In the genomic region with DNA sequence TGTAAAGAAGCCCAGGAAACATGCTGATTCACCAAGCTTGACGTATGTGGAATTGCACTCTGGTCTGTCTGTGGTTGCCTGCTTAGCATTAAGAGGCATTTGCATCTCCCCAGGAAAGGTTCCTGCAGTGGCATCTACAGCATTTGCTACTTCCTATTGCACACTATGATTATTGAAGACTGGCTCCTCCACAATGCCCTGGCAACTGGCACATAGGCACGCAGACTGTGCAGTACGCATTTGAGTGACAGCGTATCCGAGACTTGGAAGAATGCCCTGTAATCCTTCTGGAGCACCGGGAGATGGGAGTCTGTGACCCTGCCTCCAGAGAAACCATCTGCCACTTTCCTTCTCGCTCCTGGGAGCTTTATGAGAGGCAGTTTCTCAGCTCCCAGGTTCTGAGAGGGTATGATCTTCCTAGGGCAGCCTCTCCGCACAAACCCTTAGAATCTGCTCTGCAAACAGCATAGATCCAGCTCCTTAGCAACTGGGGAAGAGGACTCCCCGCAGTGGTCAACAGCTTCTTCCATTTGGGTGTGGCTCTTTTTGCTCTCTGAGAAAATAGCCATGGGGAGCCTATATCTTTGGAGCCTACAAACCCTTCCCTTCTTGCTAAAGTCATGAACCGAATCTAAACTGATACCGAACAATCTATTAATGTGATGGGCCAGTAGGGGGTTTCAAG, we compare ENCODE assay signal across 9 mouse cellular contexts. TPM values are rescaled to one million over a fixed set of nuclear protein-coding genes. Genes with fewer than 3 reads are reported as not detected.
DNase-seq lines count a peak whose midpoint lies in the region; ATAC-seq lines count a peak whose summit lies in the region.
"Had no signal": no experiment of that assay in that cellular context is flagged by ENCODE, and none has a peak within 500 bp of the region (broad histone marks: within the 10 kb centered on the region; RNA-seq: fewer than 3 reads in every experiment).

No protein-coding gene starts in this region.

- peak; percentile 81 for ATAC-seq in frontal cortex, adult (ENCODE audit: low TSS enrichment)

- DNase-seq in frontal cortex, postnatal 10 days (ENCODE audit: low spot score in 2 of 2), result no peak
- peak; percentile 9 for DNase-seq in 416B (ENCODE audit: low read depth)
- DNase-seq in cerebellum, adult 9-11 months, result peak; percentile 83
- DNase-seq in layer of hippocampus, adult 8-10 months (ENCODE audit: low spot score in 2 of 2), result peak; percentile 58 to 59
- no peak for DNase-seq in adrenal gland, postnatal 4 days (ENCODE audit: low spot score in 2 of 2)
- DNase-seq in urinary bladder, adult 2 months (ENCODE audit: low spot score), result no peak
- no peak for DNase-seq in thymus, postnatal 14 days
- DNase-seq: B cell, adult 2 months had no signal

RNA-seq across cellular contexts. Expression of a gene that starts 22.8 kb away (rescaled TPM):
- 10 to 100 TPM; 57.9 to 79.2 (median 69.1) TPM for total RNA-seq in layer of hippocampus, adult 8-10 months (2022)
- total RNA-seq in adrenal gland, postnatal 4 days (2021), result 10 to 100 TPM in 1 of 2 experiments, 1 to 10 TPM in 1; 7.6 to 10.1 TPM
- 8.2 and 8.4 TPM in 2 replicates for polyA plus RNA-seq in urinary bladder, adult 2 months (2012; rRNA removed)

RNA-seq across cellular contexts. Expression of a gene that starts 37.0 kb away (rescaled TPM):
- 10 to 100 TPM; 12.1 to 15.1 (median 12.9) TPM for total RNA-seq in layer of hippocampus, adult 8-10 months (2022)
- total RNA-seq in adrenal gland, postnatal 4 days (2021), result 10 to 100 TPM; 22.9 TPM
- 9.5 and 9.7 TPM in 2 replicates for polyA plus RNA-seq in urinary bladder, adult 2 months (2012; rRNA removed)

Comparison
In these comparisons a context has a peak if more than half of its experiments do, and no peak if none do; other contexts are left out.
1. DNase-seq: peak in 416B (single experiment), cerebellum, adult 9-11 months (single experiment) and layer of hippocampus, adult 8-10 months (2 of 2); none in frontal cortex, postnatal 10 days (0 of 2), adrenal gland, postnatal 4 days (0 of 2), urinary bladder, adult 2 months (single experiment) and thymus, postnatal 14 days (single experiment).
2. RNA of a gene that starts 22.8 kb away (total RNA-seq): 57.9 to 79.2 TPM in layer of hippocampus, adult 8-10 months; 7.6 to 10.1 TPM in adrenal gland, postnatal 4 days; every median in the first group is over 4 times any median in the second.